In the genomic region with DNA sequence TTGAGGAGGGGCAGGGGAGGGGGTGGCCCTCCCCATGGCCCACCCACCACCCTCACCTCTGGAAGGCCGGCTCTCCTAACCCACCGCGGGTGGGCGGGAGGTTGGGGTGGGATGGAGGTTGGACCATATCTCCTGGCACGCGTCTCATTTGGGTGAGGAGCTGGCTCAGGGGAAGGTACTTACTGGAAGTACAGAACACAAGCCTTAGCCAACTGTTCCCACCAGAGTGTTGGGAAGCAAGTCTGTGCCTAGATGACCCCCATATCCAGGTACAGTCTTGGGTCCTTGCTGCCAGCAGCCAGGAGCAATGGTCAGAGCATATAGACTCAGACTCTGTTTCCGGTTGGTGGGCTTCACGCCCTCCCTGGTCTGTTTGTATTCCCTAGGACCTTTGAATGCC, we compare ENCODE assay signal across 9 mouse cellular contexts. TPM values are rescaled to one million over a fixed set of nuclear protein-coding genes. Genes with fewer than 3 reads are reported as not detected.
DNase-seq lines count a peak whose midpoint lies in the region; ATAC-seq and TF ChIP-seq lines count a peak whose summit lies in the region.
"Had no signal": no experiment of that assay in that cellular context is flagged by ENCODE, and none has a peak within 500 bp of the region (broad histone marks: within the 10 kb centered on the region; RNA-seq: fewer than 3 reads in every experiment).

No protein-coding gene starts in this region.

- H3K9me3 ChIP-seq in heart, embryonic 12.5 days (replicated peaks): no peaks in the 10 kb centered on the region
- no peaks in the 10 kb centered on the region for H3K9me3 ChIP-seq in ES-Bruce4 (replicated peaks; ENCODE audit: control insufficient read depth, insufficient read depth, low read length, poor library complexity, severe bottlenecking)
- no peaks in the 10 kb centered on the region for H3K9me3 ChIP-seq in forebrain, embryonic 14.5 days (replicated peaks; ENCODE audit: control insufficient read depth, low read length)
- H3K9me3 ChIP-seq in limb, embryonic 15.5 days: no peaks in the 10 kb centered on the region

- no peak for TF ChIP-seq POLR2A in ES-Bruce4 (IDR thresholded peaks at IDR 0.05; ENCODE audit: insufficient read depth, low read length)
- no peak for TF ChIP-seq POLR2A in cerebellum, adult 2 months (IDR thresholded peaks at IDR 0.05; ENCODE audit: borderline replicate concordance, insufficient read depth, low read length)

- DNase-seq in heart, postnatal 4 days: no peak
- no peak for DNase-seq in forebrain, embryonic 14.5 days (ENCODE audit: low spot score)
- no peak for DNase-seq in left cerebral cortex, postnatal 14 days (ENCODE audit: low spot score in 2 of 2)
- DNase-seq in thymus, adult 18-20 months: no peak
- DNase-seq in cerebellum, adult 2 months: no peak

- no peak for TF ChIP-seq EP300 in ES-Bruce4 (IDR thresholded peaks at IDR 0.05; ENCODE audit: insufficient read depth, low read depth, low read length)

- H3K27ac ChIP-seq in heart, embryonic 12.5 days (ENCODE audit: poor library complexity, severe bottlenecking): no peak overlapping the region
- no peak overlapping the region for H3K27ac ChIP-seq in ES-Bruce4 (ENCODE audit: insufficient read depth, low read length)
- H3K27ac ChIP-seq in forebrain, embryonic 14.5 days (ENCODE audit: low read depth, low read length): peak overlapping the region; percentile 68
- no peak overlapping the region for H3K27ac ChIP-seq in limb, embryonic 15.5 days
- H3K27ac ChIP-seq in cerebellum, adult 2 months (ENCODE audit: insufficient read depth, low read length): no peak overlapping the region

- H3K4me3 ChIP-seq in heart, embryonic 12.5 days: no peak overlapping the region
- H3K4me3 ChIP-seq in ES-Bruce4 (ENCODE audit: low read depth, low read length): no peak overlapping the region
- H3K4me3 ChIP-seq in forebrain, embryonic 14.5 days (ENCODE audit: low read depth, low read length): no peak overlapping the region
- H3K4me3 ChIP-seq in limb, embryonic 15.5 days: 0 out of 2 replicates have a peak overlapping the region, but pooled peaks have one; percentile 0
- no peak overlapping the region for H3K4me3 ChIP-seq in cerebellum, adult 2 months (replicated peaks; ENCODE audit: insufficient read depth, low read depth, low read length)
- H3K4me3 ChIP-seq: erythroblast, embryonic 14.5 days had no signal

- no peak for TF ChIP-seq CTCF in ES-Bruce4 (IDR thresholded peaks at IDR 0.05; ENCODE audit: low read depth, low read length)
- TF ChIP-seq CTCF in cerebellum, adult 2 months (IDR thresholded peaks at IDR 0.05; ENCODE audit: borderline replicate concordance, insufficient read depth, low read depth, low read length): no peak

- H3K36me3 ChIP-seq in heart, embryonic 12.5 days: no peaks in the 10 kb centered on the region
- H3K36me3 ChIP-seq in ES-Bruce4 (ENCODE audit: control insufficient read depth, insufficient read depth, low read length, poor library complexity, severe bottlenecking): no peaks in the 10 kb centered on the region
- no peaks in the 10 kb centered on the region for H3K36me3 ChIP-seq in forebrain, embryonic 14.5 days (ENCODE audit: control insufficient read depth, insufficient read depth, low read length)
- H3K36me3 ChIP-seq in limb, embryonic 15.5 days: no peaks in the 10 kb centered on the region

- peaks cover 37% of the 10 kb centered on the region for H3K4me1 ChIP-seq in heart, embryonic 12.5 days (replicated peaks)
- H3K4me1 ChIP-seq in ES-Bruce4 (ENCODE audit: control insufficient read depth, insufficient read depth, low read length): peaks cover 1% of the 10 kb centered on the region
- peaks cover 55% of the 10 kb centered on the region for H3K4me1 ChIP-seq in forebrain, embryonic 14.5 days (ENCODE audit: control insufficient read depth, insufficient read depth, low read length)
- peaks cover 44% of the 10 kb centered on the region for H3K4me1 ChIP-seq in limb, embryonic 15.5 days
- H3K4me1 ChIP-seq in cerebellum, adult 2 months (ENCODE audit: control insufficient read depth, insufficient read depth, low read length): peaks cover 25% of the 10 kb centered on the region

- peak overlapping the region; percentile 52 for H3K4me2 ChIP-seq in heart, embryonic 12.5 days
- peak overlapping the region; percentile 49 for H3K4me2 ChIP-seq in forebrain, embryonic 14.5 days (ENCODE audit: low read length)
- peak overlapping the region; percentile 24 for H3K4me2 ChIP-seq in limb, embryonic 15.5 days

- peaks cover 96% of the 10 kb centered on the region for H3K27me3 ChIP-seq in heart, embryonic 12.5 days (replicated peaks)
- peaks cover 13% of the 10 kb centered on the region for H3K27me3 ChIP-seq in ES-Bruce4 (ENCODE audit: control insufficient read depth, insufficient read depth, low read length, poor library complexity, severe bottlenecking)
- H3K27me3 ChIP-seq in forebrain, embryonic 14.5 days (replicated peaks; ENCODE audit: control insufficient read depth, insufficient read depth, low read length): 0 out of 2 replicates have a peak, but pooled peaks cover 3% of the 10 kb centered on the region
- H3K27me3 ChIP-seq in limb, embryonic 15.5 days: peaks cover 89% of the 10 kb centered on the region
- H3K27me3 ChIP-seq in cerebellum, adult 2 months (ENCODE audit: control insufficient read depth, insufficient read depth, low read length): no peaks in the 10 kb centered on the region

- intact Hi-C loops in left cerebral cortex, postnatal 14 days (cut with DNase I): no loop called here

- no peak overlapping the region for H3K9ac ChIP-seq in heart, embryonic 12.5 days
- 0 out of 2 replicates have a peak overlapping the region, but pooled peaks have one; percentile 15 for H3K9ac ChIP-seq in ES-Bruce4 (ENCODE audit: low read depth, poor library complexity, severe bottlenecking)
- H3K9ac ChIP-seq in forebrain, embryonic 14.5 days (ENCODE audit: low read length): no peak overlapping the region; the same call in 1 of the 2 replicates
- H3K9ac ChIP-seq in limb, embryonic 15.5 days: no peak overlapping the region

- ATAC-seq in heart, embryonic 12.5 days (ENCODE audit: insufficient number of reproducible peaks, low FRiP score): no peak
- ATAC-seq in forebrain, embryonic 14.5 days: no peak
- ATAC-seq in limb, embryonic 15.5 days (ENCODE audit: insufficient number of reproducible peaks, low FRiP score, low TSS enrichment, low read depth): no peak

- 11% methylated on average over 8 of the region's 8 CpGs for WGBS in heart, embryonic 12.5 days
- 4% methylated on average over 8 of the region's 8 CpGs for WGBS in forebrain, embryonic 14.5 days
- WGBS in limb, embryonic 15.5 days: 15% methylated on average over 8 of the region's 8 CpGs
- 18% methylated on average over 8 of the region's 8 CpGs for WGBS in cerebellum, adult 2 months

RNA-seq across cellular contexts. Expression of gene Hes5, which starts 2.1 kb away (rescaled TPM):
- 0.70 TPM in 1 of 2 replicates, not detected in the other for polyA plus RNA-seq in heart, embryonic 12.5 days (2016; fragmentation: Nextera tagmentation; extraction: Ambion mirVana)
- total RNA-seq in heart, postnatal 4 days (2021): not detected
- polyA plus RNA-seq in ES-Bruce4 (2011; ENCODE audit: insufficient read depth, insufficient read length, low read depth, missing spikeins): not detected in 2 replicates
- polyA plus RNA-seq in forebrain, embryonic 14.5 days (2014; fragmentation: Nextera tagmentation; extraction: Ambion mirVana): 73.0 and 86.0 TPM in 2 replicates
- polyA plus RNA-seq in limb, embryonic 15.5 days (2015; fragmentation: Nextera tagmentation; extraction: Ambion mirVana): 1.1 and 1.3 TPM in 2 replicates
- 10 to 100 TPM; 32.6 to 48.7 TPM for total RNA-seq in left cerebral cortex, postnatal 14 days (2021)
- 4.6 and 4.8 TPM in 2 replicates for polyA plus RNA-seq in cerebellum, adult 2 months (2012; rRNA removed)
- polyA plus RNA-seq: erythroblast, embryonic 14.5 days had no signal

RNA-seq across cellular contexts. Expression of gene Pank4, which starts 5.3 kb away (rescaled TPM):
- polyA plus RNA-seq in heart, embryonic 12.5 days (2016; fragmentation: Nextera tagmentation; extraction: Ambion mirVana): 45.7 and 46.2 TPM in 2 replicates
- total RNA-seq in heart, postnatal 4 days (2021): 10 to 100 TPM; 34.9 to 37.5 TPM
- polyA plus RNA-seq in ES-Bruce4 (2011; ENCODE audit: insufficient read depth, insufficient read length, low read depth, missing spikeins): 21.5 and 26.6 TPM in 2 replicates
- polyA plus RNA-seq in forebrain, embryonic 14.5 days (2014; fragmentation: Nextera tagmentation; extraction: Ambion mirVana): 34.6 and 38.9 TPM in 2 replicates
- polyA plus RNA-seq in limb, embryonic 15.5 days (2015; fragmentation: Nextera tagmentation; extraction: Ambion mirVana): 35.4 and 38.6 TPM in 2 replicates
- total RNA-seq in left cerebral cortex, postnatal 14 days (2021): 10 to 100 TPM; 31.8 to 33.4 TPM
- polyA plus RNA-seq in cerebellum, adult 2 months (2012; rRNA removed): 84.6 and 85.5 TPM in 2 replicates

RNA-seq across cellular contexts. Expression of gene Tnfrsf14, which starts 30.3 kb away (rescaled TPM):
- polyA plus RNA-seq in heart, embryonic 12.5 days (2016; fragmentation: Nextera tagmentation; extraction: Ambion mirVana): 1.8 and 2.9 TPM in 2 replicates
- 1 to 10 TPM; 2.7 to 3.7 TPM for total RNA-seq in heart, postnatal 4 days (2021)
- polyA plus RNA-seq in ES-Bruce4 (2011; ENCODE audit: insufficient read depth, insufficient read length, low read depth, missing spikeins): not detected in 2 replicates
- not detected in 2 replicates for polyA plus RNA-seq in forebrain, embryonic 14.5 days (2014; fragmentation: Nextera tagmentation; extraction: Ambion mirVana)
- polyA plus RNA-seq in limb, embryonic 15.5 days (2015; fragmentation: Nextera tagmentation; extraction: Ambion mirVana): 0.86 and 1.1 TPM in 2 replicates
- 1 to 10 TPM; 1.3 to 1.6 TPM for total RNA-seq in left cerebral cortex, postnatal 14 days (2021)
- 0.80 and 1.3 TPM in 2 replicates for polyA plus RNA-seq in cerebellum, adult 2 months (2012; rRNA removed)

RNA-seq across cellular contexts. Expression of gene Fam213b, which starts 59.7 kb away (rescaled TPM):
- 35.8 and 38.5 TPM in 2 replicates for polyA plus RNA-seq in heart, embryonic 12.5 days (2016; fragmentation: Nextera tagmentation; extraction: Ambion mirVana)
- total RNA-seq in heart, postnatal 4 days (2021): 10 to 100 TPM; 37.8 to 39.7 TPM
- 11.8 and 13.9 TPM in 2 replicates for polyA plus RNA-seq in ES-Bruce4 (2011; ENCODE audit: insufficient read depth, insufficient read length, low read depth, missing spikeins)
- polyA plus RNA-seq in forebrain, embryonic 14.5 days (2014; fragmentation: Nextera tagmentation; extraction: Ambion mirVana): 40.3 and 45.9 TPM in 2 replicates
- polyA plus RNA-seq in limb, embryonic 15.5 days (2015; fragmentation: Nextera tagmentation; extraction: Ambion mirVana): 57.3 and 65.5 TPM in 2 replicates
- 10 to 100 TPM; 33.4 to 34.0 TPM for total RNA-seq in left cerebral cortex, postnatal 14 days (2021)
- polyA plus RNA-seq in cerebellum, adult 2 months (2012; rRNA removed): 171 and 180 TPM in 2 replicates

Comparison
In these comparisons a context has a peak if more than half of its experiments do, and no peak if none do; other contexts are left out.
1. RNA of gene Hes5, which starts 2.1 kb away (polyA plus RNA-seq): 73.0 to 86.0 TPM in forebrain, embryonic 14.5 days; 4.6 to 4.8 TPM in cerebellum, adult 2 months, 1.1 to 1.3 TPM in limb, embryonic 15.5 days, 0.70 TPM in heart, embryonic 12.5 days and not detected in ES-Bruce4; every median in the first group is over 10 times any median in the second.
2. Peak in every context shown above with its lines, with median percentiles within 50 percentile points of each other: H3K4me2 ChIP-seq.